Mouse (Mus musculus) cerebellum, postnatal 14 days (tissue): ENCODE measurements at regions not wholly inside any gene's neighbourhood (a gene's known extent, or its start where the extent isn't known, plus 50 kb on each side); places are given as distances from the start of the nearest gene placed in this dataset.

Experiments
- DNase-seq, 2 experiments: peaks; one replicate each; pipeline ENCODE4 v3.0.0; 2021; ENCODE audit warnings: mixed read lengths in 2 of 2

- DNase-seq = peak; percentile 60 to 77
These were observed 738.2 kb downstream of the Speer2 start for GRCm38 (mm10) chr16:69125361-69125760.

GRCm38 (mm10) chr16:69105331-69105730, 758.2 kb downstream of the Speer2 start:
- peak; percentile 14 to 58 for DNase-seq

GRCm38 (mm10) chr16:69093083-69093482, 770.5 kb downstream of the Speer2 start:
- no peak for DNase-seq

- DNase-seq = no peak
These were observed 812.4 kb downstream of the Speer2 start for GRCm38 (mm10) chr16:69051124-69051523.
